Mouse (Mus musculus) liver, embryonic 13.5 days (tissue): ENCODE data around the gene Pcnx2. TPM values are rescaled to one million over a fixed set of nuclear protein-coding genes. Genes with fewer than 3 reads are reported as not detected.

Source experiments
- ATAC-seq: fragments of 200-750 bp; cut with Nextera tagmentation; 2 replicates; pipeline ENCODE4 v1.8.0; 2017; ENCODE audit warnings: low read depth, mild to moderate bottlenecking, moderate number of reproducible peaks, moderate library complexity
- DNase-seq: peaks from one replicate; pipeline ENCODE4 v3.0.0; 2022
- H3K27ac ChIP-seq: fragments of 300-500 bp; sonication (generic); 2 replicates; pipeline ENCODE4 v1.5.1; 2015; ENCODE audit warnings: moderate library complexity, mild to moderate bottlenecking, inconsistent platforms
- H3K27me3 ChIP-seq: fragments of 300-500 bp; sonication (generic); 2 replicates; pipeline ENCODE4 v1.6.1; 2015; ENCODE audit warnings: mild to moderate bottlenecking, inconsistent platforms
- H3K36me3 ChIP-seq: fragments of 300-500 bp; sonication (generic); 2 replicates; pipeline ENCODE4 v1.6.1; 2015; ENCODE audit warnings: mild to moderate bottlenecking, inconsistent platforms
- H3K4me1 ChIP-seq: fragments of 300-500 bp; sonication (generic); replicated peaks from 2 replicates; pipeline ENCODE4 v1.6.1; 2015; ENCODE audit warnings: inconsistent platforms
- H3K4me2 ChIP-seq: fragments of 300-500 bp; sonication (generic); 2 replicates; pipeline ENCODE4 v1.6.1; 2015; ENCODE audit warnings: inconsistent platforms, mild to moderate bottlenecking, moderate library complexity
- H3K4me3 ChIP-seq: fragments of 300-500 bp; sonication (generic); replicated peaks from 2 replicates; pipeline ENCODE4 v1.5.1; 2015; ENCODE audit warnings: mild to moderate bottlenecking, inconsistent platforms
- H3K9ac ChIP-seq: fragments of 300-500 bp; sonication (generic); 2 replicates; pipeline ENCODE4 v1.6.1; 2015; ENCODE audit warnings: mild to moderate bottlenecking, inconsistent platforms
- H3K9me3 ChIP-seq: fragments of 300-500 bp; sonication (generic); replicated peaks from 2 replicates; pipeline ENCODE4 v1.6.1; 2016; ENCODE audit warnings: inconsistent platforms
- WGBS: fragments of 180-500 bp; shearing (Covaris S2); methylation state at CpG from one replicate; pipeline ENCODE4 v1.1.7; 2015; ENCODE audit not compliant: insufficient replicate concordance; 5-methylcytosine and 5-hydroxymethylcytosine counted together
- polyA plus RNA-seq: library from polyadenylated mRNA; unstranded; fragments of >200 nt; fragmentation: Nextera tagmentation; extraction: Ambion mirVana; gene quantifications from 2 replicates; pipeline ENCODE4 v1.2.1, GENCODE M21; 2015

Pcnx2 gene
- polyA plus RNA-seq, 1 experiment from 2014 or later: 0.27 TPM

- Histone ChIP-seq H3K36me3 (no peaks in the 10 kb centered on the region), H3K27me3 (no peaks in the 10 kb centered on the region), H3K4me1 (peaks cover 16% of the 10 kb centered on the region), H3K4me3 (no peak overlapping the region), H3K27ac (no peak overlapping the region), H3K4me2 (no peak overlapping the region), H3K9ac (no peak overlapping the region), H3K9me3 (0 out of 2 replicates have a peak, but pooled peaks cover 2% of the 10 kb centered on the region)
- DNase-seq (no peak), ATAC-seq (no peak)
- 60% methylated on average over 9 of the region's 9 CpGs for WGBS
Observed at GRCm38 (mm10) chr8:125818796-125819195, 79.3 kb downstream of the Pcnx2 start.

- H3K4me2 ChIP-seq: no peak overlapping the region
- no peak overlapping the region for H3K4me3 ChIP-seq
- no peak overlapping the region for H3K27ac ChIP-seq
- DNase-seq (no peak), ATAC-seq (no peak)
- peaks cover 8% of the 10 kb centered on the region for H3K4me1 ChIP-seq
- H3K27me3 ChIP-seq: no peaks in the 10 kb centered on the region
- WGBS: 59% methylated on average over 5 of the region's 5 CpGs
- H3K9me3 ChIP-seq: 0 out of 2 replicates have a peak, but pooled peaks cover 2% of the 10 kb centered on the region
- H3K9ac ChIP-seq: no peak overlapping the region
- H3K36me3 ChIP-seq: no peaks in the 10 kb centered on the region
Observed at GRCm38 (mm10) chr8:125816742-125817141, 81.4 kb downstream of the Pcnx2 start.

- ATAC-seq (no peak), DNase-seq (no peak)
- no peaks in the 10 kb centered on the region for H3K4me1 ChIP-seq
- H3K9me3 ChIP-seq: no peaks in the 10 kb centered on the region
- no peak overlapping the region for H3K4me2 ChIP-seq
- H3K9ac ChIP-seq: no peak overlapping the region
- no peak overlapping the region for H3K27ac ChIP-seq
- H3K36me3 ChIP-seq: no peaks in the 10 kb centered on the region
- H3K27me3 ChIP-seq: no peaks in the 10 kb centered on the region
- 75% methylated on average over 6 of the region's 6 CpGs for WGBS
- no peak overlapping the region for H3K4me3 ChIP-seq
Observed at GRCm38 (mm10) chr8:125808826-125809225, 89.3 kb downstream of the Pcnx2 start.

GRCm38 (mm10) chr8:125807905-125808310, 90.2 kb downstream of the Pcnx2 start:
- ATAC-seq: no peak
- H3K27me3 ChIP-seq: no peaks in the 10 kb centered on the region
- no peaks in the 10 kb centered on the region for H3K9me3 ChIP-seq
- no peak overlapping the region for H3K9ac ChIP-seq
- no peak overlapping the region for H3K27ac ChIP-seq
- no peak overlapping the region for H3K4me3 ChIP-seq
- WGBS: 75% methylated on average over 12 of the region's 12 CpGs
- H3K4me2 ChIP-seq: no peak overlapping the region
- no peak for DNase-seq
- H3K36me3 ChIP-seq: no peaks in the 10 kb centered on the region
- H3K4me1 ChIP-seq: no peaks in the 10 kb centered on the region

- no peak overlapping the region for H3K27ac ChIP-seq
- no peaks in the 10 kb centered on the region for H3K9me3 ChIP-seq
- no peak for DNase-seq
- no peaks in the 10 kb centered on the region for H3K27me3 ChIP-seq
- 76% methylated on average over 12 of the region's 12 CpGs for WGBS
- H3K4me3 ChIP-seq: no peak overlapping the region
- no peaks in the 10 kb centered on the region for H3K36me3 ChIP-seq
- ATAC-seq: no peak
- H3K9ac ChIP-seq: no peak overlapping the region
- no peaks in the 10 kb centered on the region for H3K4me1 ChIP-seq
- no peak overlapping the region for H3K4me2 ChIP-seq
Observed at GRCm38 (mm10) chr8:125806459-125806858, 91.7 kb downstream of the Pcnx2 start.

GRCm38 (mm10) chr8:125796970-125797369, 101.1 kb downstream of the Pcnx2 start:
- 61% methylated on average over 2 of the region's 2 CpGs for WGBS
- H3K27ac ChIP-seq: no peak overlapping the region
- peaks cover 15% of the 10 kb centered on the region for H3K4me1 ChIP-seq
- ATAC-seq: no peak
- no peak overlapping the region for H3K4me3 ChIP-seq
- no peak overlapping the region for H3K4me2 ChIP-seq
- no peaks in the 10 kb centered on the region for H3K27me3 ChIP-seq
- no peaks in the 10 kb centered on the region for H3K9me3 ChIP-seq
- no peaks in the 10 kb centered on the region for H3K36me3 ChIP-seq
- no peak for DNase-seq
- H3K9ac ChIP-seq: no peak overlapping the region

- ATAC-seq: no peak
- no peaks in the 10 kb centered on the region for H3K9me3 ChIP-seq
- H3K9ac ChIP-seq: no peak overlapping the region
- no peak overlapping the region for H3K27ac ChIP-seq
- no peak overlapping the region for H3K4me3 ChIP-seq
- no peaks in the 10 kb centered on the region for H3K36me3 ChIP-seq
- no peak for DNase-seq
- H3K4me1 ChIP-seq: peaks cover 17% of the 10 kb centered on the region
- H3K27me3 ChIP-seq: no peaks in the 10 kb centered on the region
- no peak overlapping the region for H3K4me2 ChIP-seq
- 71% methylated on average over 2 of the region's 2 CpGs for WGBS
Observed at GRCm38 (mm10) chr8:125795341-125795740, 102.8 kb downstream of the Pcnx2 start.

- peak; percentile 59 for ATAC-seq
- 0 out of 2 replicates have a peak overlapping the region, but pooled peaks have one; percentile 16 for H3K27ac ChIP-seq
- H3K4me3 ChIP-seq: no peak overlapping the region
- no peaks in the 10 kb centered on the region for H3K27me3 ChIP-seq
- 14% methylated on average over 9 of the region's 9 CpGs for WGBS
- H3K36me3 ChIP-seq: no peaks in the 10 kb centered on the region
- H3K4me1 ChIP-seq: peaks cover 17% of the 10 kb centered on the region
- H3K4me2 ChIP-seq: no peak overlapping the region
- H3K9ac ChIP-seq: no peak overlapping the region
- no peaks in the 10 kb centered on the region for H3K9me3 ChIP-seq
- DNase-seq: peak; percentile 32
Observed at GRCm38 (mm10) chr8:125792816-125793455, 105.2 kb downstream of the Pcnx2 start.

- Histone ChIP-seq H3K36me3 (no peaks in the 10 kb centered on the region), H3K27ac (no peak overlapping the region), H3K4me3 (no peak overlapping the region), H3K4me2 (no peak overlapping the region), H3K9me3 (no peaks in the 10 kb centered on the region), H3K9ac (no peak overlapping the region), H3K4me1 (peaks cover 18% of the 10 kb centered on the region), H3K27me3 (no peaks in the 10 kb centered on the region)
- ATAC-seq (peak; percentile 69), DNase-seq (no peak)
- 16% methylated on average over 7 of the region's 7 CpGs for WGBS
Observed at GRCm38 (mm10) chr8:125786886-125787285, 111.2 kb downstream of the Pcnx2 start.

GRCm38 (mm10) chr8:125782161-125782560, 116.0 kb downstream of the Pcnx2 start:
- Histone ChIP-seq H3K4me3 (no peak overlapping the region), H3K9ac (no peak overlapping the region), H3K27ac (no peak overlapping the region), H3K4me1 (peaks cover 29% of the 10 kb centered on the region), H3K4me2 (no peak overlapping the region), H3K9me3 (no peaks in the 10 kb centered on the region), H3K27me3 (no peaks in the 10 kb centered on the region), H3K36me3 (no peaks in the 10 kb centered on the region)
- 60% methylated on average over 3 of the region's 3 CpGs for WGBS
- ATAC-seq: no peak
- no peak for DNase-seq

- H3K9me3 ChIP-seq: no peaks in the 10 kb centered on the region
- 43% methylated on average over 8 of the region's 8 CpGs for WGBS
- no peak for ATAC-seq
Observed at GRCm38 (mm10) chr8:125779656-125780055, 118.5 kb downstream of the Pcnx2 start.

GRCm38 (mm10) chr8:125778919-125779318, 119.2 kb downstream of the Pcnx2 start:
- no peaks in the 10 kb centered on the region for H3K36me3 ChIP-seq
- no peaks in the 10 kb centered on the region for H3K9me3 ChIP-seq
- no peak overlapping the region for H3K9ac ChIP-seq
- ATAC-seq (no peak), DNase-seq (no peak)
- H3K27me3 ChIP-seq: no peaks in the 10 kb centered on the region
- H3K4me1 ChIP-seq: peaks cover 20% of the 10 kb centered on the region
- H3K4me3 ChIP-seq: no peak overlapping the region
- H3K27ac ChIP-seq: no peak overlapping the region
- WGBS: 73% methylated on average over 5 of the region's 5 CpGs
- no peak overlapping the region for H3K4me2 ChIP-seq

More at GRCm38 (mm10) chr8:125779656-125780055, 118.5 kb downstream of the Pcnx2 start:
- H3K4me2 ChIP-seq: no peak overlapping the region
- H3K27me3 ChIP-seq: no peaks in the 10 kb centered on the region
- no peak overlapping the region for H3K27ac ChIP-seq
- no peak for DNase-seq
- no peaks in the 10 kb centered on the region for H3K36me3 ChIP-seq
- no peak overlapping the region for H3K9ac ChIP-seq
- H3K4me3 ChIP-seq: no peak overlapping the region
- peaks cover 20% of the 10 kb centered on the region for H3K4me1 ChIP-seq
